Mouse (Mus musculus) adrenal gland, adult 18-20 months (tissue): Measurements from ENCODE around the gene Fam81a. TPM values are rescaled to one million over a fixed set of nuclear protein-coding genes. Genes with fewer than 3 reads are reported as not detected.

Experiments used
- DNase-seq, 2 experiments: peaks; one replicate each; pipeline ENCODE4 v3.0.0; 2021 to 2022; ENCODE audit warnings: low spot score in 2 of 2
- long read RNA-seq, 2 experiments: library from polyadenylated mRNA; stranded (forward); transcript quantifications; one replicate each; pipeline ENCODE4 v2.0.0; 2021
- total RNA-seq, 2 experiments: library from RNA; stranded (reverse); gene quantifications; 1 replicate in 1 of 2; 2 replicates in 1 of 2; pipeline ENCODE4 v1.2.3; 2021

Gene Fam81a
- 1 to 10 TPM; 1.7 to 1.9 TPM for total RNA-seq
- long read RNA-seq, experiment 1 = 0 reads
- long read RNA-seq, experiment 2, partial matches to known transcripts = 0 of 1 reads
- long read RNA-seq, experiment 2, other reads (novel, unspliced or antisense) = 0 of 1 reads

DNA sequence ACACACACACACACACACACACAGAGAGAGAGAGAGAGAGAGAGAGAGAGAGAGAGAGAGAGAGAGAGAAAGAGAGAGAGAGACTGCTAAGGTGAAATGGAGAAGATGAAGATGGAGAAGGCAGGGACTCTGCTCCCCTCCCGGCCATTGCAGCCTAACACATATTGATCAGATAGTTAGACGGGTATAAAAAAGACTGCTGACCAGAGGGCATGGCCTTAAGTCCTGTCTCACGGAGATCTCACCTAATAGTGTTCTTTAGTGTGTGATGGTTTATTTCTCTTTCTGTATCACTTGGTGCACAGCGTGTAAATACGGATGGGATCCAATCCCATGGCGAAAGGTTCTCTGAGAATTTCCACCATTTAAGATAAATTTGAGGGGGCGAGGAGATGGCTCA, at the start of gene Fam81a:
Gene Fam81a, minus strand, starts transcription at position 101 of the 400 bp plus-strand sequence.
- no peak for DNase-seq

- no peak for DNase-seq
These were observed 40.3 kb upstream of the Fam81a start for GRCm38 (mm10) chr9:70182639-70183038.

- no peak for DNase-seq
These were observed 39.4 kb upstream of the Fam81a start for GRCm38 (mm10) chr9:70181719-70182118.

DNA sequence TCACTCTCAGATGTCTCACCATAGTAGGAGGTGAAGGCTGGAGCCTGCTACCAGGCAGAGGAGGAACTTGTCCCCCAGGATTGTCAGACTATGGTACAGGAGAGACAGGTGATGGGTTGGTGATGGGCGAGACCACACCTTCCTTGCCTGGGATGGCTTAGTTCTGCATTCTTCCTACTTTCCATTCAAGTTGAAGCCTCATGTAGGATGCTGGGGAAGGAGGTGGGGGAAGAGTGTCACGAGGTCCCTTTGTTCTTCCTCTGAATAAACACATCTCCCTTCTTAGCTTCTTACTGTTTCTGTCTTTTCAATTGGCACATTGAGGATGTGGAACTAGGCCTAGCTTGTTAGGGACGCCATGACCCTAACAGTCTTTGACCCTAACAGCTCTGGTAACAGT, 33.9 kb upstream of the Fam81a start:
- DNase-seq = no peak

- no peak for DNase-seq
These were observed 32.5 kb upstream of the Fam81a start for GRCm38 (mm10) chr9:70174896-70175295.

DNA sequence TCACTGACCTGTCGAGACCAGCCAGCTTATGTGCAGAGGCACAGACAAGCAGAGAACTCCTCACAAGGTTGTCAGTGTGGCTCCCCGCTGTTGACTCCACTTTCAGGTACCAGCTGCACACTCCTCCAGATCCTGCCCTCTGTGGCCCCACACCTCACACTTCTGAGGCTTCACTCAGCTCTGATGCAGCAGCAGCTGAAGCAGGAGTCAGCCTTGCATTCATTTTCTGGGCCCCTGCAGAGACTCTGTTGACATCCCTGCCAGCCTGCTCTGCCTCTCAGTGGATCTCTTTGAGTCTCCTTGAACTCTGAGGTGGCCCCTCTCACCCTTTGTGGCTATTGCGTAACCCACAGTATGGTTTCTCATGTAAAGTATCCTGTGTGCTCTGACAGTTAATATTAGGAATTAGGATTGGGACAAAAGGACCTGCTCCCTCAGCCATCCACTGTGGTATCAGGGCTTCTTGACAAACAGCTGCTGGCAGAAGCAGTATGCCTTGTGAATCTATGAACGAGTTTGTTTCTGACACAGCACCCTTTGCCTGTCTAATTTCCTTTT, 32.0 kb upstream of the Fam81a start:
- no peak for DNase-seq

DNA sequence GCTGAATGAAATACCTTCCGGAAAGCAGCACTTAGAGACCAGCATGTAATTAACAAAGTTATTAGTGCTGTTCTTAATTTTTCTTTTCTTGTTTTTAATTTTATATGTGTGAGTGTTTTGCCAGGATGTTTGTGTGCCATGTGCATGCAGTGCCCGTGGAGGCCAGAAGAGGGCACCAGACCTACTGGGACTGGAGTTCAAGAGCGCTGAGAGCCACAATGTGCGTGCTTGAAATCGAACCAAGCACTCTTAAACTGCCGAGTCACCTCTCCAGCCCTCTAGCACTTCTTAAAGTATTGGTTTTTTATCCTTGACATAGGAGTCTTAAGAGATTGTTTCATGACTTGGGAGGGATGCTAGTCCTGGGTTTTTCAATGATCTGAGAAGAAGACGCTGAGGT, 26.6 kb upstream of the Fam81a start:
- no peak for DNase-seq

GRCm38 (mm10) chr9:70160071-70160470, 17.7 kb upstream of the Fam81a start:
- no peak for DNase-seq

DNA sequence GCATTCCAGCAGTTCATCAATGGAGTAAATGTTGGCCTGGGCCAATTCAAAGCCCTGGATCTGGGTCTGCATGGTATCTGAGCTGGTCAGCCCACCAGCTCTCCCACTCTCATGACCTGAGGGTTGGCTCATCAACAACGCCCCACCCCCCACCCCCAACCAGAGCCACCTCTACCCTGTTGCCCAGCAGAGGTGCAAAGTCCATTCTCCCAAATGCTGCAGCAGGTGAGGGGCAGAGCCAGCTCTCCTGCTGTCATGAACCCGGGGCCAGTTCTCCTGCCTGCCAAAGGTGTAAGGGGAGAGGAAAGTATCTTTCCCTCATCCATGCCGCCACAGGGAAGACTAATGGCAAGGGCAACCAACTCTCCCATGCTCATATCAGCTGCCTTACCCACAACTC, 5.3 kb upstream of the Fam81a start:
- DNase-seq = no peak

- DNase-seq = no peak
These were observed 3.1 kb upstream of the Fam81a start for GRCm38 (mm10) chr9:70145426-70145825.

GRCm38 (mm10) chr9:70143326-70143725, 966 bp upstream of the Fam81a start:
- DNase-seq = no peak

DNA sequence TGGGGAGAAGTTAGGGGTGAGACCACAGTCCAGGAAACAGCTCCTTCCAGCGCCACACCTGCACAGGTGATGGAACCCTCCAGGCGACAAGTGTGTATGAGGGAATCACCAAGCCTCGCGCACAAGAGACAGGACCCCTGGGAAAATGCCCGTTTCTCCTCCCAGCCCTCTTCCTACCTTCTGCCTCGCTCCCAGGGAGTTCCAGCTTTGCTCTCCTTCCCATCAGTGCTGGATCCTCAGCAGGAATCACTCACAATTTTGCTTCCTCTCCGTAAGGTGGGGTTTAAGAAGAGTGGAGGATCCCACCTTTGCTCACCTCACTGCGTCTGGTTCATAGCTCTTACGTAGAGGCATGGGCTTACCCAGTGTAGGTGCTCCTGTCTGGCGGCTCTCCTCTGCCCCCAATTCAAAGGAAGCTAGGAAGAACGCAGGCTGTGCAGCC, 454 bp downstream of the Fam81a start:
- no peak for DNase-seq

DNA sequence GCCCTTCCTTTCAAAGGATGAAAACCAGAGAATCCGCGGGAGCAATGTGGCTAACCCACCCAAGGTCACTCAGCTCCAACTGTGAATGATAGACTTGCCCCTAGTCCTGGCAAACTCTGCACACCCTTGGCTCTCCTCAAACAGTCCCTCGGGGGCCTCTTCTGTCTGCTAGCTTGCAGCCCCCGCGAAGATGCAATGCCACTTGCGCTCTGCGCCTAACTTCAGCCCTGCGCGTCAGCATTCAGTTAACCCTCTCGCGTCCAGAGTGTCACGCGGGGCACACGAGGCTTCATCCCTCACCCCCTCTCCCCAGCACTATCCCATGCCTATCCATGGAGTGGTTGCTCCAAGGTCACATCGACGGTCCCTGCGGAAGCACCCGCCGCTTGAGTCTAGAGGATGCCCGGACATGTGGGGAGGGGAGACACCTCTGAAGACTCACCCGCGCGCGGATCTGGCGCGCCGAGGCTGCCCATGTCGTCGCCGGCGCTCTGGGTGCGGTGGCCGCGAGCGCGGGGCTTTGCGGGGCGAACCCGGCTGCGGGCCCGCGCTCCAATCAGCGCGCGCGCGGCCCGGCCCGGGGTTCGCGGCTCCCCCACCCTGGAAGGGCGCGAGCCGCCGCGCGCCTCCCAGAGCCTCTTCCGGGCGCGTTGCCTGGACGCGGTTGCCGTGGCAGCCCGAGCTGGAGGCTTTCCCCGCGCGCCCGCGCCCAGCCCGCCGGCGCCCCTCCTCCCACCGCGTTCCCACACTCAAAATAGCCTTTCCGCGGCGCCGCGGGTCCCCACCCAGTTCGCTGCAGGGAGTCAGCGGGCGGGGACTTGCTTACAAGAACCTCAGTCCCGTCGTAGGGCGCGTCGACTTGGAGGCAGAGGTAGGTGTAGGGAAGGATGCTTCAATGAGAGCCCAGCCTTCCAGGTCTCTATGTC, 1.2 kb downstream of the Fam81a start:
- peak; percentile 38 to 57 for DNase-seq

GRCm38 (mm10) chr9:70140340-70140739, 2.0 kb downstream of the Fam81a start:
- no peak for DNase-seq

- no peak for DNase-seq
These were observed 3.0 kb downstream of the Fam81a start for GRCm38 (mm10) chr9:70139331-70139885.

DNA sequence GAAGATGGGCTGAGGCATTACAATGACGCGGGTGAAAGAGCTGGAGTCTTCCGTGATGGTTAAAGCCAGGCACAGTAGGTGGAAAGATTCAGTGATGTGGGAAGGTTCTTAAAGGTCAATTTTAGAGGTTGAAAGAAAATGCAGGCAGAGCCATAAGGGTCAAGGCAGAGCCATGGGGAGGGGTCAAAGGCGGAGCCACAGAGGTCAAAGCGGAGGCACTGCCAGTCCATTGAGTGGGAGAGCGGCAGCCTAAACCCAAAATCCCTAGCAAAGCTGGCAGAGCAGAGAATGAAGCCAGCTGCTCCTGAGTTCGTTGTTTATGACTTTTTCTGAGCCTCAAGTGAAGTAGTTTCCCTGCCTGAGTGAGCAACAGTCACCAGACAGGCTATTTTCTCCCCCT, 3.8 kb downstream of the Fam81a start:
- no peak for DNase-seq

DNA sequence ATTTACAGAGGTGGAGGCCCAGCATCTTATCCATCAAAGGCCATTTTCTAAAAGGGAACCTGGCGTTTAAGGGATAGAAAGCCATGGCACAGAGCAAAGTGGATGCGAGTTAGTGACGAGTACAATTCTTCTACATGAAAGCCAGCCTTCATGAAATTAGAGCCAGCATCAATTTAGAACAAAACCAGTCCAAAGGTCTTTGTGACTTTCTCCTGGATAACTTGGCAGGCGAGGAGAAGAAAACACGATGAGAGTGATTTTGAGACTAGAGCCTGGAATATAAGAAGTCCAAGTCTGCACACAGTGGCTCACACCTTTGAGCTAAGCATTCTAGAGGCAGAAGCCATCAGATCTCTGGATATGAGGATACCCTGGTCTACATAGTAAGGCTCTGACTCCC, 4.4 kb downstream of the Fam81a start:
- DNase-seq = no peak

DNA sequence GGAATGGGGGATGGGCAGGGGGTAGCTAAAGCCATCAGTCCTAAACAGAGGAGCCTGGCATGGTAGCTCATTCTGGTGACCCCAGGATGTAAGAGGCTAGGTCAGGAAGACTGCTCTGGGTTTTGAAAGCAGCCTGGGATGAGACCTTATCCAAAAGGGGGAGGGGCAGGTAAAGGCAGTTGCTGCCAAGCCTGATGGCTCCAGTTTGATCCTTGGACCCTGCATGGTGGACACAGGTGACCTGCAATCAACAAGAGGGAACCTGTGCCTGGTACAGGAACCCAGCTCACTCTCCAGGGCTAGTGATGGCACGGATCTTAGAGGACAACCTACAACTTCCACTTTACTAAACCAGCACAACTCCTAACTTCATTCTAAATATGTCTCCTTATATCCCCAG, 7.2 kb downstream of the Fam81a start:
- no peak for DNase-seq

- DNase-seq = peak in 1 of 2 experiments; percentile 23
These were observed 7.6 kb downstream of the Fam81a start for GRCm38 (mm10) chr9:70134716-70135115.

- DNase-seq = no peak
These were observed 8.1 kb downstream of the Fam81a start for GRCm38 (mm10) chr9:70134215-70134614.

DNA sequence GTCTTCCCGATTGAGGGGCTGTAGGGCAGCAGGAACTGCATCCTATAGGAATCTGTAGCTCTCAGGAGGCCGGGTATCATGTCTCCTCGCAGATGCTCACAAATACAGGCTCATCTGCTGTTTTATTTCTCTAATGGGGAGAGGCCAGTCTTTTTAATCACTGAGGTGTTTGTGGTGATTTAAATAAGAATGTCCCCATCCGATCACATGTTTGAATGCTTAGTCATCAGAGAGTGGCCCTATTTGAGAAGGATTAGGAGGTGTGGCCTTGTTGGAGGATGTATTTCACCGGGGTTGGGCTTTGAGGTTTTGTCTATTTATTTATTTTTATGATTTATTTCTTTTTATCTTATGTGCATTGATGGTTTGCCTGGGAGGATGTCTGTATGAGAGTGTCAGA, 11.6 kb downstream of the Fam81a start:
- DNase-seq = no peak

DNA sequence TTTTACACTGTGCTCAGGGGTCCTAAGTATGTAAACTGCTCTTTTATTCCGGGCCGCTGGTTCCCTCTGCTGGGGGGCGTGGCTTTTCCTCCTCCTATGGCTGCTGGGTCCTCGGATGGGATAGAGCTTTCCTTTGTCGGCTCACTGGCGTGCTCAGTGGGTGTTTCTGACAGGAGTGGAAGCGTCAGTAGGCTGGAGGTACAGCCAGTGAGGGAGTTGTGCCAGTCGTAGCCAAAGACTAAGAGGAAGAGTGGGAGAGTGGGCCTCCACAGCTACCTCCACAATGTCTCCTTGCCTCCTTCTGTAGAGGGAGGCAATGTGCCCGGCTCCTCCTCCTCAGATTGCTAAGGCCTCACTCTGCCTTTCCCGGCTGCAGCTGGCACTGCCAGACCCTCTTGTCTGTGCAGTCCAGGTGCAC, 30.5 kb downstream of the Fam81a start:
- no peak for DNase-seq
